Mouse (Mus musculus) right cerebral cortex, adult 18-20 months (tissue): ENCODE results near the gene Six5.
"Not testable (repeated sequence)": the region's sequence is repeated elsewhere in the genome, so short reads cannot be mapped to it uniquely, and the experiment has no call there.

Experiments
- DNase-seq: peaks from one replicate; pipeline ENCODE4 v3.0.0; 2022; ENCODE audit warnings: mixed read lengths

Six5 gene

GRCm38 (mm10) chr7:19094471-19094825 lies at the start of gene Six5:
Gene Six5, plus strand, starts transcription at chr7:19094594.
- no peak for DNase-seq

- no peak for DNase-seq
Measured at GRCm38 (mm10) chr7:19044616-19045015, 49.8 kb upstream of the Six5 start.

- no peak for DNase-seq
Measured at GRCm38 (mm10) chr7:19046286-19047069, 47.9 kb upstream of the Six5 start.

- DNase-seq: no peak
Measured at GRCm38 (mm10) chr7:19048006-19048527, 46.3 kb upstream of the Six5 start.

- DNase-seq: no peak
Measured at GRCm38 (mm10) chr7:19049252-19049651, 45.1 kb upstream of the Six5 start.

- DNase-seq: peak; percentile 66
Measured at GRCm38 (mm10) chr7:19050172-19050571, 44.2 kb upstream of the Six5 start.

GRCm38 (mm10) chr7:19051161-19051560 lies 43.2 kb upstream of the Six5 start:
- DNase-seq: no peak

GRCm38 (mm10) chr7:19052345-19053135 lies 41.9 kb upstream of the Six5 start:
- peak; percentile 79 for DNase-seq

GRCm38 (mm10) chr7:19053136-19053532 lies 41.3 kb upstream of the Six5 start:
- no peak for DNase-seq

- peak; percentile 30 for DNase-seq
Measured at GRCm38 (mm10) chr7:19054047-19054776, 40.2 kb upstream of the Six5 start, which contains the start of gene Rsph6a. Gene Rsph6a, plus strand, starts transcription at chr7:19054690.

GRCm38 (mm10) chr7:19054777-19055076 lies 39.7 kb upstream of the Six5 start:
- DNase-seq: no peak

- no peak for DNase-seq
Measured at GRCm38 (mm10) chr7:19055108-19055507, 39.3 kb upstream of the Six5 start.

GRCm38 (mm10) chr7:19057405-19057804 lies 37.0 kb upstream of the Six5 start:
- no peak for DNase-seq

- no peak for DNase-seq
Measured at GRCm38 (mm10) chr7:19065896-19066295, 28.5 kb upstream of the Six5 start.

GRCm38 (mm10) chr7:19067063-19067462 lies 27.3 kb upstream of the Six5 start:
- DNase-seq: no peak

- DNase-seq: no peak
Measured at GRCm38 (mm10) chr7:19067935-19068334, 26.5 kb upstream of the Six5 start.

GRCm38 (mm10) chr7:19068707-19069106 lies 25.7 kb upstream of the Six5 start:
- no peak for DNase-seq

- no peak for DNase-seq
Measured at GRCm38 (mm10) chr7:19069500-19069899, 24.9 kb upstream of the Six5 start.

- not testable (repeated sequence) for DNase-seq
Measured at GRCm38 (mm10) chr7:19071024-19071423, 23.4 kb upstream of the Six5 start.

- DNase-seq: no peak
Measured at GRCm38 (mm10) chr7:19073504-19073903, 20.9 kb upstream of the Six5 start.

- DNase-seq: no peak
Measured at GRCm38 (mm10) chr7:19074494-19074893, 19.9 kb upstream of the Six5 start.

- no peak for DNase-seq
Measured at GRCm38 (mm10) chr7:19075231-19075630, 19.2 kb upstream of the Six5 start.
